Mouse (Mus musculus): ENCODE results near the gene Wwox. TPM values are rescaled to one million over a fixed set of nuclear protein-coding genes. Genes with fewer than 3 reads are reported as not detected.

Gene Wwox
- polyA plus RNA-seq, 1 experiment, result not detected

DNA sequence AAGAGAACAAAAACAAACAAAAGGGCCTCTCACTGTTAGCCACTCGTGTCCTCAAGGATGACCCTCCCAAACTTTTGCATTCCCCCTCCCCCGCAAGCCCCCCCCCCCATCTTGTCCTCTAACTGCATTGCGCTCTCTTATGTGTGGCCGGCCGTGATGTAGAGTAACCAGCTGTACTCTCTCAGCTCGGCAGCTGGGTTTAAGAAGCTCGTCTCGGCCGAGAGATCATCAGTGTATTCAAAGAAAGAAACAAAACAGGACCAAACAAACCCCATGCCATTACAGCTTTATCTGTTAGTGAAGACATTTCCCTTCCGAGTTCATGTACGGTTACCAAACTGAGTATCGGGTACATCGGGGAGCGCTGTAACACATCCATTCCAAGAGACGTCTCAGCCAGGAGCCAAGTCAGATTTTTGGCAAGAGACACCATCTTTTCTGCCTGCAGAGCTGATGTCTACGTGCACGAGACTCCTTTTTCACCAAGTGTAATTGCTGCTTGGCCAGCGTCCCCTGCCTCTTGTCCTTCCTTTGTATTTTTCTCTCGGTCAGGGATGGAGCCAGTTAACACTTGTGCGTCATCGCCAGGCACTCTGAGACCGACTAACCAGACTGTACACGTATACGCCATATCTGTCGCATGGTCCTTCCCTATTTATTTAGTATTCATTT is 18.8 kb downstream of the Wwox start:
- WGBS, result 69% methylated on average over 25 of the region's 25 CpGs
- peaks cover 6% of the 10 kb centered on the region for H3K4me1 ChIP-seq (ENCODE audit: control insufficient read depth, insufficient read depth, low read length)
- H3K4me3 ChIP-seq (ENCODE audit: insufficient read depth, low read depth, low read length), result no peak overlapping the region
- no peak for TF ChIP-seq CTCF (IDR thresholded peaks at IDR 0.05; ENCODE audit: insufficient read depth, low read depth, low read length)
- TF ChIP-seq POLR2A (IDR thresholded peaks at IDR 0.05; ENCODE audit: insufficient read depth, low read depth, low read length), result no peak
- H3K27ac ChIP-seq (ENCODE audit: insufficient read depth, low read depth, low read length), result no peak overlapping the region

DNA sequence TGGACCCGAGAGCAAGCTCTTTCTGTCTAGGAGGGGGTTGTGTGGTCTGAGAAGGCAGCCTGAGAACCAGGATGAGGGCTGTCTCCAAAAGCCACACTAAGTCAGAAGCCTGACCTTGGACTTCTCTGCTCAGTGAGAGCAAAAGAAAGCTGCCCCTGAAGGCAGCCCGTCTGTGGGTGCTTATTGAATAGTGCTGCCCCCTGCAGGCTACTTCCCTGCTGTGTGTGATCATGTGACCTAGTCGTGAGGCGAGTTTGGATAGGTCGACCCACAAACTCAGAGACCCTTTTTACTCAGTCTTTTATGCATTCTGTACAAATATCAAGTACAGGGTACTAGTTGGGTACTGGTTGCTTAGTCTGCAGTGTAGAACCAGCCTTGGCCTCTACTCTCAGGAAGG is 21.1 kb downstream of the Wwox start:
- no peak for TF ChIP-seq POLR2A (IDR thresholded peaks at IDR 0.05; ENCODE audit: insufficient read depth, low read depth, low read length)
- TF ChIP-seq CTCF (IDR thresholded peaks at IDR 0.05; ENCODE audit: insufficient read depth, low read depth, low read length), result no peak
- WGBS, result 79% methylated on average over 5 of the region's 5 CpGs
- Histone ChIP-seq H3K4me1 (ENCODE audit: control insufficient read depth, insufficient read depth, low read length) (peaks cover 8% of the 10 kb centered on the region), H3K4me3 (ENCODE audit: insufficient read depth, low read depth, low read length) (no peak overlapping the region), H3K27ac (ENCODE audit: insufficient read depth, low read depth, low read length) (no peak overlapping the region)

DNA sequence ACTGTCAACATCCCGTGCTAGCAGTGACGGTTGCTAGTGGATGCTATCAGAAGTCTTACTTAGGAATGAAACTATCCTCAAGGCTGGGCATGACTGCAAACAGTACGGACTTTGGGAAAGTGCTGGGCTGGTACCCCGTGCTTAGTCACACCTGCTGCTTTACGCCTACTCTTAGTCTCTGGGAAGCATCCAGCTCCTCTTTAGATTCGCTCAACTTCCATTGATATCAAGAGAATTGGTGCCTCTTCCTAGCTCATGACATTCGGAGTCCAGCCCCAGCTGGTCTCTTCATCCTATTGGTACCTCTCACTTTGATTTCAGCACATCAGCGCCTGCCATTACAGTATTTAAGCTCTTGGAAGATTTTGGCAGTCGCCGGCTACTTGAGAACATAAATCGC is 23.1 kb downstream of the Wwox start:
- Histone ChIP-seq H3K4me3 (ENCODE audit: insufficient read depth, low read depth, low read length) (no peak overlapping the region), H3K4me1 (ENCODE audit: control insufficient read depth, insufficient read depth, low read length) (peaks cover 4% of the 10 kb centered on the region), H3K27ac (ENCODE audit: insufficient read depth, low read depth, low read length) (no peak overlapping the region)
- 64% methylated on average over 11 of the region's 11 CpGs for WGBS
- TF ChIP-seq CTCF (IDR thresholded peaks at IDR 0.05; ENCODE audit: insufficient read depth, low read depth, low read length) (no peak), POLR2A (IDR thresholded peaks at IDR 0.05; ENCODE audit: insufficient read depth, low read depth, low read length) (no peak)

GRCm38 (mm10) chr8:114463305-114463704 is 23.9 kb downstream of the Wwox start:
- H3K4me3 ChIP-seq (ENCODE audit: insufficient read depth, low read depth, low read length), result no peak overlapping the region
- 54% methylated on average over 10 of the region's 10 CpGs for WGBS
- TF ChIP-seq CTCF (IDR thresholded peaks at IDR 0.05; ENCODE audit: insufficient read depth, low read depth, low read length), result no peak
- no peak for TF ChIP-seq POLR2A (IDR thresholded peaks at IDR 0.05; ENCODE audit: insufficient read depth, low read depth, low read length)
- peaks cover 4% of the 10 kb centered on the region for H3K4me1 ChIP-seq (ENCODE audit: control insufficient read depth, insufficient read depth, low read length)
- H3K27ac ChIP-seq (ENCODE audit: insufficient read depth, low read depth, low read length), result no peak overlapping the region

GRCm38 (mm10) chr8:114468526-114469207 is 29.2 kb downstream of the Wwox start:
- Histone ChIP-seq H3K4me3 (ENCODE audit: insufficient read depth, low read depth, low read length) (no peak overlapping the region), H3K27ac (ENCODE audit: insufficient read depth, low read depth, low read length) (no peak overlapping the region), H3K4me1 (ENCODE audit: control insufficient read depth, insufficient read depth, low read length) (no peaks in the 10 kb centered on the region)
- TF ChIP-seq POLR2A (IDR thresholded peaks at IDR 0.05; ENCODE audit: insufficient read depth, low read depth, low read length) (no peak), CTCF (IDR thresholded peaks at IDR 0.05; ENCODE audit: insufficient read depth, low read depth, low read length) (no peak)
- 62% methylated on average over 21 of the region's 21 CpGs for WGBS

DNA sequence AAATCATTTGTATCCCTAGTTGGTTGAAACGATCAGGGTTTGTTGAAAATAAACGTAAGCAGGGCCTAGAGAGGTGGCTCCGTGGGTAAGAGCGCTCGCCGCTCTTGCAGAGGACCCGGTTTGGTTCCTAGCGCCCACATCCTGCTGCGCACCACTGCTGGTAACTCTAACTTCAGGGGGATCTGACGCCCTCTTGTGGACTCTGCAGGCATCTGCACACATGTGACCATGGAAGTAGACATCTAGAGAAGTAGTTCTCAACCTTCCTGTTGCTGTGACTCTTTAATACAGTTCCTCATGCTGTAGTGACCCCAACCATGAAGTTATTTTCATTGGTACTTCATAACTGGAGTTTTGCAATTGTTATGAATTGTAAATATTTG is 29.7 kb downstream of the Wwox start:
- H3K4me1 ChIP-seq (ENCODE audit: control insufficient read depth, insufficient read depth, low read length), result no peaks in the 10 kb centered on the region
- H3K4me3 ChIP-seq (ENCODE audit: insufficient read depth, low read depth, low read length), result no peak overlapping the region
- H3K27ac ChIP-seq (ENCODE audit: insufficient read depth, low read depth, low read length), result no peak overlapping the region
- TF ChIP-seq POLR2A (IDR thresholded peaks at IDR 0.05; ENCODE audit: insufficient read depth, low read depth, low read length) (no peak), CTCF (IDR thresholded peaks at IDR 0.05; ENCODE audit: insufficient read depth, low read depth, low read length) (no peak)
- 90% methylated on average over 10 of the region's 10 CpGs for WGBS

DNA sequence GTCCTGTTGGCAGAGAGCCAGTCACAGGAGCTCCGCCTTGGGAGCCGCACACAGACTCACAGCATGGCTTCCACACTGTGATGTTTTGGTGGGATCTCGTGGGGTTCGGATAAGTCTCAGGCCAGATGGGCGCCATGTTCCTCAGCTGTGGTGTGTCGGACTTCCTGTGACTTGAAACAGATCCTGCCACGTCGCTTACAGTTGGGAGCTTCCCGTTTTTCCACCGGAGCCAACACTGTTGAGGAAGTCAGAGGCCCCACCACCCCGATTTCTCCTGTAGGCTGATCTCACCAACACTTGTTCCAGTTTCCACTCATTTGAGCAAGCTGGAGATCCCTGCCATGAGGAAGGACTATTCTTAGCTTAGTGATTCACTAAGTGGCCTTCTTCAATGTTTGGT is 34.1 kb downstream of the Wwox start:
- no peak overlapping the region for H3K4me3 ChIP-seq (ENCODE audit: insufficient read depth, low read depth, low read length)
- H3K4me1 ChIP-seq (ENCODE audit: control insufficient read depth, insufficient read depth, low read length), result no peaks in the 10 kb centered on the region
- no peak for TF ChIP-seq POLR2A (IDR thresholded peaks at IDR 0.05; ENCODE audit: insufficient read depth, low read depth, low read length)
- TF ChIP-seq CTCF (IDR thresholded peaks at IDR 0.05; ENCODE audit: insufficient read depth, low read depth, low read length), result no peak
- WGBS, result 89% methylated on average over 11 of the region's 11 CpGs
- H3K27ac ChIP-seq (ENCODE audit: insufficient read depth, low read depth, low read length), result no peak overlapping the region

DNA sequence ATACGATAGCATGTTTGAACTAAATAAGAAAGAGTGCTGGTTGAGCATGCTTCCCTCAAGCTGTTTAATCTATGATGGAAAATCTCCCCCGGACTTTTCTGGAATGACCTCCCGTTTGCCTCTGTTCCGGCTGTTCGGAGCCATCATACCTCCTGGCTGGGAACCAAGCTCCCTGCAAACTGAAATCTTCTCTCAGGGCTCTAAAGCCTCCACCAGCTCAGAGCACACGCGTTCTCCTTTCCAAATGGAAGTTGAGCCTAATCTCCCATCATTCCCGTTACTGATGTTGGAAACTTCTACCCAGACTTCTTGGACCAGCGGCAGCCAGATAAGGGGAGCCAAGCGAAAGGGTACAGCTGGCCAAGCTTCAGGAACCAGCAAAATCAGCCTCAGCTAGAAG is 37.5 kb downstream of the Wwox start:
- Histone ChIP-seq H3K4me3 (ENCODE audit: insufficient read depth, low read depth, low read length) (no peak overlapping the region), H3K27ac (ENCODE audit: insufficient read depth, low read depth, low read length) (no peak overlapping the region), H3K4me1 (ENCODE audit: control insufficient read depth, insufficient read depth, low read length) (no peaks in the 10 kb centered on the region)
- no peak for TF ChIP-seq CTCF (IDR thresholded peaks at IDR 0.05; ENCODE audit: insufficient read depth, low read depth, low read length)
- no peak for TF ChIP-seq POLR2A (IDR thresholded peaks at IDR 0.05; ENCODE audit: insufficient read depth, low read depth, low read length)
- 82% methylated on average over 10 of the region's 10 CpGs for WGBS

GRCm38 (mm10) chr8:114477790-114478189 is 38.3 kb downstream of the Wwox start:
- no peaks in the 10 kb centered on the region for H3K4me1 ChIP-seq (ENCODE audit: control insufficient read depth, insufficient read depth, low read length)
- TF ChIP-seq POLR2A (IDR thresholded peaks at IDR 0.05; ENCODE audit: insufficient read depth, low read depth, low read length) (no peak), CTCF (IDR thresholded peaks at IDR 0.05; ENCODE audit: insufficient read depth, low read depth, low read length) (no peak)
- H3K4me3 ChIP-seq (ENCODE audit: insufficient read depth, low read depth, low read length), result no peak overlapping the region
- WGBS, result 88% methylated on average over 8 of the region's 8 CpGs
- no peak overlapping the region for H3K27ac ChIP-seq (ENCODE audit: insufficient read depth, low read depth, low read length)
